Mouse (Mus musculus) layer of hippocampus, adult 11-12 months (tissue): ENCODE measurements around the gene Hoxc4.

ENCODE experiments used
- DNase-seq: peaks from one replicate; pipeline ENCODE4 v3.0.0; 2022; ENCODE audit warnings: low spot score

Gene Hoxc4

GRCm38 (mm10) chr15:103038701-103039480, 20.2 kb downstream of the Hoxc4 start:
- no peak for DNase-seq

- no peak for DNase-seq
These were observed 20.9 kb downstream of the Hoxc4 start for GRCm38 (mm10) chr15:103039609-103040008.

GRCm38 (mm10) chr15:103040601-103041000, 21.9 kb downstream of the Hoxc4 start:
- DNase-seq: no peak

GRCm38 (mm10) chr15:103041613-103042012, 22.9 kb downstream of the Hoxc4 start:
- DNase-seq: no peak

- DNase-seq: no peak
These were observed 23.5 kb downstream of the Hoxc4 start for GRCm38 (mm10) chr15:103042209-103042608.

- no peak for DNase-seq
These were observed 32.9 kb downstream of the Hoxc4 start for GRCm38 (mm10) chr15:103051670-103052069.

- no peak for DNase-seq
These were observed 34.5 kb downstream of the Hoxc4 start for GRCm38 (mm10) chr15:103053210-103053609.

- DNase-seq: no peak
These were observed 37.7 kb downstream of the Hoxc4 start for GRCm38 (mm10) chr15:103056396-103056795.

- DNase-seq: no peak
These were observed 40.0 kb downstream of the Hoxc4 start for GRCm38 (mm10) chr15:103058715-103059114.

GRCm38 (mm10) chr15:103059393-103059992, 40.8 kb downstream of the Hoxc4 start:
- no peak for DNase-seq

- DNase-seq: no peak
These were observed 41.2 kb downstream of the Hoxc4 start for GRCm38 (mm10) chr15:103060021-103060340.

GRCm38 (mm10) chr15:103060341-103061130, 41.8 kb downstream of the Hoxc4 start:
- DNase-seq: no peak

GRCm38 (mm10) chr15:103061131-103061825, 42.5 kb downstream of the Hoxc4 start:
- no peak for DNase-seq

- no peak for DNase-seq
These were observed 43.3 kb downstream of the Hoxc4 start for GRCm38 (mm10) chr15:103061988-103062387.

GRCm38 (mm10) chr15:103065642-103066041, 46.9 kb downstream of the Hoxc4 start:
- DNase-seq: no peak

- DNase-seq: no peak
These were observed 49.0 kb downstream of the Hoxc4 start for GRCm38 (mm10) chr15:103067701-103068100.

- no peak for DNase-seq
These were observed 50.4 kb downstream of the Hoxc4 start for GRCm38 (mm10) chr15:103069173-103069572.

- no peak for DNase-seq
These were observed 52.5 kb downstream of the Hoxc4 start for GRCm38 (mm10) chr15:103071266-103071665.

GRCm38 (mm10) chr15:103074663-103075415, 56.1 kb downstream of the Hoxc4 start:
- no peak for DNase-seq

GRCm38 (mm10) chr15:103077673-103078072, 58.9 kb downstream of the Hoxc4 start:
- DNase-seq: no peak

GRCm38 (mm10) chr15:103082622-103083021, 63.9 kb downstream of the Hoxc4 start:
- no peak for DNase-seq

GRCm38 (mm10) chr15:103083598-103083997, 64.9 kb downstream of the Hoxc4 start:
- DNase-seq: no peak
